Comparison of ENCODE assay signal across 8 mouse cellular contexts in the genomic region with DNA sequence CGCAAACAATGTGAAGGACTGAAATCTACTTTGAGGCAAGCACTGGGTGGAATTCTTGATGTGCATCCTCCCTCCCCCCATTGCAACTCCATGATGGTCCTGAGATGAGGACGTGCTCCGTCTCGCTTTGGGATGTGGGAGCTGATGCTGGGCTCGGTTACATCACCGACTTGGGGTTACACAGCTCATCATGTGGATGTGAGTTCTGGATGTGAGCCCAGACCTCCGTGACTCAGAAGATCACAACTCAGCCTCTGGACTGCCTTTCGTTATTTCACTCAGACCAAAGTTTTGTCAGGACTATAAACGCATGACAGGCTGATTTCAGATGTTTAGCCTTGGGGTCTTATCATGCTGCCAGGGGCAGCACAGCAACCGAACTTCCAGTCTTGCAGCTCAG. TPM values are rescaled to one million over a fixed set of nuclear protein-coding genes. Genes with fewer than 3 reads are reported as not detected.
DNase-seq lines count a peak whose midpoint lies in the region; ATAC-seq and TF ChIP-seq lines count a peak whose summit lies in the region.

No protein-coding gene starts in this region.

- ATAC-seq in frontal cortex, adult (ENCODE audit: low TSS enrichment) = 0 out of 2 replicates have a peak, but pooled peaks have one; percentile 4
- peak; percentile 41 for ATAC-seq in Patski
- peak; percentile 31 for ATAC-seq in lung, embryonic 16.5 days (ENCODE audit: low read depth)
- ATAC-seq in midbrain, embryonic 16.5 days = no peak

- H3K27ac ChIP-seq in lung, embryonic 16.5 days (ENCODE audit: low read length) = peak overlapping the region; percentile 19; the same call in 1 of the 2 replicates
- H3K27ac ChIP-seq in midbrain, embryonic 16.5 days (ENCODE audit: low read length) = no peak overlapping the region

- no peak for TF ChIP-seq CTCF in Patski (IDR thresholded peaks at IDR 0.05)

- no peaks in the 10 kb centered on the region for H3K36me3 ChIP-seq in lung, embryonic 16.5 days (ENCODE audit: control insufficient read depth, insufficient read depth, low read length)
- H3K36me3 ChIP-seq in midbrain, embryonic 16.5 days (ENCODE audit: control insufficient read depth, insufficient read depth, low read length) = no peaks in the 10 kb centered on the region

- POLR2A ChIA-PET in Patski (lab: Charles Lee) = no interaction called here

- 38% methylated on average over 10 of the region's 10 CpGs for WGBS in lung, embryonic 16.5 days
- WGBS in midbrain, embryonic 16.5 days = 84% methylated on average over 10 of the region's 10 CpGs

- H3K27me3 ChIP-seq in Patski = no peaks in the 10 kb centered on the region
- no peaks in the 10 kb centered on the region for H3K27me3 ChIP-seq in lung, embryonic 16.5 days (ENCODE audit: control insufficient read depth, insufficient read depth, low read depth, low read length)
- no peaks in the 10 kb centered on the region for H3K27me3 ChIP-seq in midbrain, embryonic 16.5 days (ENCODE audit: control insufficient read depth, insufficient read depth, low read depth, low read length)

- no peak overlapping the region for H3K4me3 ChIP-seq in lung, embryonic 16.5 days (ENCODE audit: low read length)
- no peak overlapping the region for H3K4me3 ChIP-seq in midbrain, embryonic 16.5 days (ENCODE audit: low read depth, low read length)

- no peak for DNase-seq in frontal cortex, postnatal 25 days (ENCODE audit: low spot score in 2 of 2)
- DNase-seq in Patski (ENCODE audit: low read depth, low spot score) = peak; percentile 86
- DNase-seq in heart, adult 9 months (ENCODE audit: low spot score in 2 of 2) = peak; percentile 74 to 83
- DNase-seq in frontal cortex, adult 2 months (ENCODE audit: extremely low spot score in 1 of 2, low spot score in 1 of 2) = no peak
- DNase-seq in spleen, postnatal 36 days (ENCODE audit: low spot score in 2 of 2) = no peak

- no peak overlapping the region for H3K4me2 ChIP-seq in lung, embryonic 16.5 days (ENCODE audit: low read depth, low read length)
- no peak overlapping the region for H3K4me2 ChIP-seq in midbrain, embryonic 16.5 days (ENCODE audit: low read length)

- in situ Hi-C loops in Patski (cut with MboI; ENCODE audit: low pct_unique_long_range_greater_than_20kb) = loop anchor here (25.0 kb wide), 1 partner anchor 560 kb away; no protein-coding TSS in a partner anchor

- CTCF ChIA-PET in Patski (lab: Charles Lee) = interaction anchor here (0.8 to 1.9 kb wide), 2 partner anchors 9 to 40 kb away, joined by 3 to 4 read pairs; no protein-coding TSS in a partner anchor

- H3K4me1 ChIP-seq in lung, embryonic 16.5 days (replicated peaks; ENCODE audit: control insufficient read depth, insufficient read depth, low read length) = peaks cover 32% of the 10 kb centered on the region
- H3K4me1 ChIP-seq in midbrain, embryonic 16.5 days (ENCODE audit: control insufficient read depth, insufficient read depth, low read length) = peaks cover 9% of the 10 kb centered on the region

- no peak overlapping the region for H3K9ac ChIP-seq in lung, embryonic 16.5 days (ENCODE audit: low read length)
- no peak overlapping the region for H3K9ac ChIP-seq in midbrain, embryonic 16.5 days (ENCODE audit: low read depth, low read length)

- no peaks in the 10 kb centered on the region for H3K9me3 ChIP-seq in lung, embryonic 16.5 days (ENCODE audit: control insufficient read depth, low read length)
- H3K9me3 ChIP-seq in midbrain, embryonic 16.5 days (replicated peaks; ENCODE audit: control insufficient read depth, low read length, poor library complexity, severe bottlenecking) = no peaks in the 10 kb centered on the region

RNA-seq across cellular contexts. Expression of a gene that starts 4.3 kb away (rescaled TPM):
- polyA plus RNA-seq in Patski (2021) = 2.4 TPM
- polyA plus RNA-seq in lung, embryonic 16.5 days (2015; fragmentation: Nextera tagmentation; extraction: Ambion mirVana) = 2.2 and 2.6 TPM in 2 replicates
- polyA plus RNA-seq in frontal cortex, adult 2 months (2012; rRNA removed) = 42.1 and 45.8 TPM in 2 replicates
- 47.9 and 55.7 TPM in 2 replicates for polyA plus RNA-seq in midbrain, embryonic 16.5 days (2015; fragmentation: Nextera tagmentation; extraction: Ambion mirVana)

Comparison
In these comparisons a context has a peak if more than half of its experiments do, and no peak if none do; other contexts are left out.
1. DNase-seq: peak in Patski (single experiment) and heart, adult 9 months (2 of 2); none in frontal cortex, postnatal 25 days (0 of 2), frontal cortex, adult 2 months (0 of 2) and spleen, postnatal 36 days (0 of 2).
2. RNA of a gene that starts 4.3 kb away (polyA plus RNA-seq): 47.9 to 55.7 TPM in midbrain, embryonic 16.5 days and 42.1 to 45.8 TPM in frontal cortex, adult 2 months; 2.4 TPM in Patski (single experiment) and 2.2 to 2.6 TPM in lung, embryonic 16.5 days; every median in the first group is over 10 times any median in the second.